Mouse (Mus musculus) embryo, embryonic 10 days (tissue): ENCODE measurements around the gene Srsf1.

Experiments used
- DNase-seq: peaks from one replicate; pipeline ENCODE4 v3.0.0-alpha.2; 2015; ENCODE audit warnings: low spot score

The Srsf1 gene

GRCm38 (mm10) chr11:88046944-88047794 lies at the start of gene Srsf1:
Srsf1 (plus strand) TSS chr11:88047373.
- DNase-seq: peak; percentile 99

DNA sequence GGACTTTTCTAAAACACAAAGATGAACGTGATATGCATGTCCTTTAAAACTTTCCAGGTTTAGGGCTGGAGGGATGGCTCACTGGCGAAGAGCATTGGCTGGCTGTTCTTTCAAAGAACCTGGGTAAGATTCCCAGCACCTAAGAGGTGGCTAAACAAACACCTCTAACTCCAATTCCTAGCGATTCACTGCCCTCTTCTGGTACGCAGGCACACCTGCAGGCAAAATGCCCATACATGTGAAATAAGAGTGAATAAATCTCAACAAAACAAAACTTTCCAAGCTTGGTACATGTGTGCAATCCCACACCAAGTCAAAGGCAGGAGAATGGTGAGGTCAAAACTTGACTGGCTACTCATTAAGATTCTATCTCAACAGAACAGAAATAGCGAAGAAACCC lies 47.4 kb upstream of the Srsf1 start:
- DNase-seq: no peak

DNA sequence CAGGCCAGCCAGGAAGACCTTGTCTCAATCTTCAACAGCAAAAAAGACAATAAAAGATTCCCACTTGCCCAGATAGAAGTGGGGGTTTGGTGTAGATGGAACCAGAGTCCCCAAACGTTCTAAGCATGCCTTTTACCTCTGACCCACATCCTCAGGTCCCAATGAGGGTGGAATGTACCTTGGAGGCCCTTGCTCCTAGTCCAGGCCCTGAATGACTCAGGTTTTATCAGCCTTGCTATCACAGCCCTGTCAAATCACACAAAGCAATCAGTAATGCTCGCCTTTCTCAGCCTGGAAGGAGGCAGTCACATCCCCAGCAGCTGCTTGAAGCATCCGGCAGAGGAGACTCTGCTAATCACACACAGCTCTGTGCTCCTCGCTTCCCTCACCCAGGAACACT lies 44.4 kb upstream of the Srsf1 start:
- DNase-seq: no peak

DNA sequence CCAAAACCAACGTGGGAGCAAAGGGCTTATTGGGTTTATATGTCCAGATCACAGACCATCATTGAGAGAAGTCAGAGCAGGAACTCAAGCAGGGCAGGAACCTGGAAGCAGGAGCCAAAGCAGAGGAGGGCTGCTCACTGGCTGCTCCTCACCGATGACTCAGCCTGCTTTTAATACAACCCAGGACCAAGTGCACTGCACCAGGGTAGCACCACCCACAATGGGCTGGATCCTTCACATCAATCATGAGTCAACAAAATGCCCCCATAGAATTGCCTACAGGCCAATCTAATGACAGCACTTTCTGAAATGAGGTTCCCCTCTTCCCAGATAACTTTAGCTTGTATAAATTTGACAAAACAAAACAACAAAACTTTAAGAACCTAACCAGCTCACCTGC lies 43.0 kb upstream of the Srsf1 start:
- no peak for DNase-seq

GRCm38 (mm10) chr11:88008641-88009040 lies 38.5 kb upstream of the Srsf1 start:
- DNase-seq: no peak

DNA sequence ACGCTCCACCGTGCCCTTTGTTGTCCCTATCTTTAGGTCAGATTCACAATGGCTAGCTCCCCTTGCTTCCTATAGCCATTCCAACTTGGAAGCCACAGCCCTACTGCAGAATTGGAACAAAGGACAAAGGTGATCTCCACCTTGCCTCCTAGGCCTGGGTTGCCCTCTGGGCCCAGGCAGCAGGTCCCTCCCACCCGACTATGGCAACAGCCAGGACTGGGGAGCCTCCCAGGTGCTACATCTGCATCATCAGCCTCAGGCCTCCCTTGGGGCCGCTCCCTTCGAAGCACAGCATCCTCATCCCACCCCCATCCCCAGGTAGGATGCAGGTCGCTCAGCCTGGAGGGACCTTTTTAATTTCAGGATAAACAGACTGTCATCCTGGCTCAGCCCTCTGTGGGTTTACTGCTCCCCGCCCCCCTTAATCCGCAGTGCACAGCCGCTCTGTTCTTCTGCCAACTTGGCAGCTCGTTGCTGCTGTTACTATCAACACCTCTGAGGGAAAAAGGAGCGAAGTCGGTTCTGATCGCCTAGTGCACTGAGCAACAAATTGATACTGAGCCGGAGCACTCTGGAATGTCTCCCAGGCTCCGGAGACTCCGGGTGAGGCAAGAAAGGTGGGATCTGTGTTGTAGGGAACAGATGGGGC lies 37.5 kb upstream of the Srsf1 start:
- no peak for DNase-seq

- no peak for DNase-seq
These were observed 35.8 kb upstream of the Srsf1 start for GRCm38 (mm10) chr11:88011208-88011913.

DNA sequence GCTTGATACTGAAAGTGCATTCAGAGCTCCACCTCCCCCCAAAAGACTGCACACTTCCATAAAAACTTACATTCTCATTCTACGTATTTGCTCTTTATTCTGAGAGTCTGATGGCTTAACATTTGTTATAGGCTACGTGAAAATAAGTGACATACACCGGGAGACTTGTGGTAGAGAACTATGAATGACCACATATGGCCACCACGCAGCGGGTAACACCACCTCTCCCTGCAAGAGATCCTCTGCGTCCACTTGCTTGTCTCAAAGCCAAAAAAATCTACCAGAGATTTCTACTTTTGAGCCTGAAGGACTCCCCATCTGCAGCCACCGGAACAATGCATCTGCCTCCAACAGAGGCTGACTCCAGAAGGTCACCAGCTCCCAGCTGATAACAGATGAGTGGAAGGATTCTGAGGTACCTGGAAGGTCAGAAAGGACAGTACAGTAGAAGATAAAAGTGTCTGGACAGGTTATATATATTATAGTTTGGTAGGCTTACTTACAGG lies 35.2 kb upstream of the Srsf1 start:
- DNase-seq: no peak

GRCm38 (mm10) chr11:88012621-88013244 lies 34.4 kb upstream of the Srsf1 start:
- DNase-seq: no peak

- DNase-seq: no peak
These were observed 33.5 kb upstream of the Srsf1 start for GRCm38 (mm10) chr11:88013632-88014031.

GRCm38 (mm10) chr11:88015161-88015560 lies 32.0 kb upstream of the Srsf1 start:
- DNase-seq: no peak

GRCm38 (mm10) chr11:88015795-88016194 lies 31.4 kb upstream of the Srsf1 start:
- DNase-seq: no peak

DNA sequence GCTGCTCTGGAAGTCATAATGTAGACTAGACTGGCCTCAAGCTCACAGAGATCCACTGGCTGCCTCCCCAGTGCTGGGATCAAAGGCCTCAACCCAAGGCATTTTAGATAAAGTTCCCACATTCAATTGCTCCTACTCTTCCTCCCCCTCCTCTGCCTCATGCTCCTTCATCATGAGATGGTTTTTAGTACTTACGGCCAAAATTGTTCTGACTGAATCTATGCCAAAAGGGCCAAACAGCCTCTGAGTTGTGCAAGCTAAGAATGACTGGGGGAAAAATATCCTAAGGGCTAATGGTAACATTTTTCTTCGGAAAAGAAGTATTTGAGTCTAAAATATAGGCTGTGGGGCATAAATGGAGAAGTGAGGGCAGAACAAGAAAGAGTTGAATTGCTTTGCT lies 23.2 kb upstream of the Srsf1 start:
- DNase-seq: no peak

DNA sequence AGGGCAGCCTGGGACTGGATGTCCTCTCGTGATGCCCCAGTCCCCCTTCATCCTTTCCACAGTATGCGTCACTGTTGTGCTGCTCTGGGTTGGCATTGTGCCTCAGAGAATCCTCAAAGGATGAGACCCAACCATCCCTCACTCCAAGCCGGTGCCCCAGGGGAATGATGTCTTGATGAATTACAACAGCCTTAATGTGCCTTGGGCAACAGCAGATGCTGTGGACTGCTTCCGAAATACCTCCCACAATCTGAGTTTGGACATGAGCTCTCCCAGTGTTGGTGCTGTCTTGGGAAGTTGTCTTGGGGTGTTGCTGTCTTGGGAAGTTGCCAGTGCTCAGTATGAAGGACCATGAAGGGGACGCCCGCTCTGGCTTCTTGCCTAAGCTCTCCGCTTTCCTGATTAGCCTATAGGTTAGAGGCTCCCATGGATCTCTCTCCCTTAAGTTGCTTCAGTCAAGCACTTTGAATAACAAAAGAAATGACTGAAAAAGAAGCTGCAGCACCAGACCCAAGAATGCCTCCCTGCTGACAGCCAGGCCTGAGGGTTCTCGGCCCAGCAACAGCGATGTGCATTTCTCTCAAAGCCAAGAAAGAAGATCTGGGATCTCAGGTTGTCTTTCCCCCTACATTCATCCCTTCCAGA lies 19.7 kb upstream of the Srsf1 start:
- DNase-seq: no peak

- peak; percentile 46 for DNase-seq
These were observed 18.9 kb upstream of the Srsf1 start for GRCm38 (mm10) chr11:88028193-88028684.

GRCm38 (mm10) chr11:88030219-88030618 lies 17.0 kb upstream of the Srsf1 start:
- no peak for DNase-seq

- DNase-seq: no peak
These were observed 16.3 kb upstream of the Srsf1 start for GRCm38 (mm10) chr11:88030836-88031235.

GRCm38 (mm10) chr11:88031753-88032152 lies 15.4 kb upstream of the Srsf1 start:
- DNase-seq: no peak

- DNase-seq: no peak
These were observed 11.2 kb upstream of the Srsf1 start for GRCm38 (mm10) chr11:88035970-88036369.

DNA sequence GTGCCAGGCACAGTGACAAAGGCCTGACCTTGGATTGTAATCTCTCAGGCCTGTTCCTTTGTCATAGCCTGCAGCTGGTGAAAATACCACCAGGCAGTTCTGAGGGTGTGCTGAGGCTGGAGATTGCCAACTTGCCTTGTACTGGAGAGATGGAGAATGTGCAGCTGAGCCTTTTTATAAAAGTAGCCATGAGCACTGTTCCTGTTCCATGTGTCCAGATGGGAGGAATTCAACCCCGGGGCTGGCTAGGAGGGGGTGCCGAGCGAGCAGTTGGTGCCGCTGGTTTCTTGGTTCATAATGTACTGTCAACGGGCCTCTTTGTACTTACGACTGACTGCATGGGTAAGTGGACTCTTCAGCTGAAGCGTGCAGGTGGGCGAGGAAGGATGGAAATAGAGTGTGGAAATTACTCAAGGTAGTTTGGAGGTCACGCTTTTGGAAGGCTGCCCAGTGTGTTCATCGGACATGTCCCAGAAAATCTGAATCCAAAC lies 10.4 kb upstream of the Srsf1 start:
- no peak for DNase-seq

GRCm38 (mm10) chr11:88037386-88037785 lies 9.8 kb upstream of the Srsf1 start:
- no peak for DNase-seq
